Mouse (Mus musculus): ENCODE results near the gene Snd1.

DNA sequence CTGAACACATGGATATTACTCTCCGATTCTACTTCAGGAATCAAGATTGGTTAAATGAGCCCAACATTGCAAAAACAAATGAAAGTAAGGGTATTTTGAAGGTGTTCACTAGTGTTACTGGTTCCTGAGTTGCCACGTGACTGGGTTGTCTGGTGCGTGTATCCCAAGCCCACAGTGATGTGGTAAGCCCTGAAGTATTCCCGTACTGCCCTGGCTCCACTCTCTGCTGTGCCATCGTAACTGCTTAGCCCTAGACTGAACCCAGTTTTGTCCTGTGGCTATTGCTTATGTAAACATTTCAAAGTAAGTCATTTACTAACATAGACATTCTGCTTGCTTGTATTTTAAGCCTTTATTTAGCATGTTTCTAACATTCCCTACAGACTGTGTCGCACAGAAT lies 256.3 kb downstream of the Snd1 start:
- TF ChIP-seq POLR2A (IDR thresholded peaks at IDR 0.05; ENCODE audit: extremely low read depth, insufficient read depth, low read length) (no peak), CTCF (IDR thresholded peaks at IDR 0.05; ENCODE audit: extremely low read depth, insufficient read depth, low read length) (no peak)
